Mouse (Mus musculus) testis, adult 2 months (tissue): Measurements from ENCODE around the gene Phactr3. TPM values are rescaled to one million over a fixed set of nuclear protein-coding genes. Genes with fewer than 3 reads are reported as not detected.

Experiments used
- H3K27ac ChIP-seq: fragments of 200-500 bp; 2 replicates; pipeline ENCODE4 v1.5.1; 2012; ENCODE audit warnings: low read depth, low read length; ENCODE audit not compliant: control insufficient read depth, insufficient read depth
- H3K27me3 ChIP-seq: fragments of 200-500 bp; 2 replicates; pipeline ENCODE4 v1.6.1; 2012; ENCODE audit warnings: mild to moderate bottlenecking, low read length, moderate library complexity; ENCODE audit not compliant: control insufficient read depth, insufficient read depth
- H3K36me3 ChIP-seq: fragments of 200-500 bp; 2 replicates; pipeline ENCODE4 v1.6.1; 2012; ENCODE audit warnings: mild to moderate bottlenecking, low read length; ENCODE audit not compliant: control insufficient read depth, insufficient read depth
- H3K4me1 ChIP-seq: fragments of 200-500 bp; 2 replicates; pipeline ENCODE4 v1.6.1; 2012; ENCODE audit warnings: low read length; ENCODE audit not compliant: control insufficient read depth, insufficient read depth
- H3K4me3 ChIP-seq: fragments of 200-500 bp; 2 replicates; pipeline ENCODE4 v1.5.1; 2012; ENCODE audit warnings: low read depth, mild to moderate bottlenecking, low read length, moderate library complexity, mixed read lengths; ENCODE audit not compliant: control insufficient read depth
- CTCF ChIP-seq: fragments of 200-500 bp; IDR thresholded peaks from 2 replicates; pipeline ENCODE4 v1.5.1; 2012; ENCODE audit warnings: low read depth, mild to moderate bottlenecking, inconsistent platforms, low read length, moderate library complexity; ENCODE audit not compliant: control insufficient read depth, insufficient read depth, insufficient replicate concordance
- POLR2A ChIP-seq: fragments of 200-500 bp; IDR thresholded peaks from 2 replicates; pipeline ENCODE4 v1.6.1; 2012; ENCODE audit warnings: low read depth, mild to moderate bottlenecking, inconsistent platforms, low read length, moderate library complexity; ENCODE audit not compliant: control insufficient read depth
- polyA plus RNA-seq: library from polyadenylated mRNA; depleted of rRNA; stranded (reverse); fragments of >200 nt; gene quantifications from 2 replicates; pipeline ENCODE4 v1.2.3, GENCODE M21; 2012

Phactr3 gene
- polyA plus RNA-seq, 1 experiment, result 8.2 TPM

DNA sequence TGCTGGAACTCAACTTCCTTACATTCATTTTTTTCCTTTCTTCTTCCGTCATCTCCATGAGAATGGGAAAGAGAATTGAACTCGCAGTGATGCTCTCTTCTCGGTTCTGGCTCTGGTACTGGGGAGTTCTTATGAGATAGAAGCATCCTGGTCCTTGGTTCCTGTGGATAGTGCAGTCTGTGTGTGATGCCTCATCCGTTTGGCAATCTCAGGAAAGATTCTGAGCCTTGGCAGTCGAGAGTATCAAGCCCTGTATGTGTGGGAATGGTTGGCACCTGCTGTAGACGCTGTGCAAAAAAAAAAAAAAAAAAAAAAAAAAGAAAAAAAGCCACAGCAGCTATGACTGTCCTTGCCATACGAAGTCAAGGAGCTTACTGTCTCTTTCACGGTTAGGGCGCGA is 47.2 kb downstream of the Phactr3 start:
- Histone ChIP-seq H3K4me1 (no peaks in the 10 kb centered on the region), H3K27ac (no peak overlapping the region), H3K4me3 (no peak overlapping the region), H3K36me3 (no peaks in the 10 kb centered on the region), H3K27me3 (no peaks in the 10 kb centered on the region)
- TF ChIP-seq CTCF, result no peak

- no peaks in the 10 kb centered on the region for H3K27me3 ChIP-seq
- no peaks in the 10 kb centered on the region for H3K36me3 ChIP-seq
- no peaks in the 10 kb centered on the region for H3K4me1 ChIP-seq
- TF ChIP-seq CTCF (no peak), POLR2A (no peak)
- H3K27ac ChIP-seq, result no peak overlapping the region
- no peak overlapping the region for H3K4me3 ChIP-seq
These were observed 51.2 kb downstream of the Phactr3 start for GRCm38 (mm10) chr2:178169983-178170382.

GRCm38 (mm10) chr2:178173951-178174350 is 55.2 kb downstream of the Phactr3 start:
- TF ChIP-seq POLR2A (no peak), CTCF (no peak)

DNA sequence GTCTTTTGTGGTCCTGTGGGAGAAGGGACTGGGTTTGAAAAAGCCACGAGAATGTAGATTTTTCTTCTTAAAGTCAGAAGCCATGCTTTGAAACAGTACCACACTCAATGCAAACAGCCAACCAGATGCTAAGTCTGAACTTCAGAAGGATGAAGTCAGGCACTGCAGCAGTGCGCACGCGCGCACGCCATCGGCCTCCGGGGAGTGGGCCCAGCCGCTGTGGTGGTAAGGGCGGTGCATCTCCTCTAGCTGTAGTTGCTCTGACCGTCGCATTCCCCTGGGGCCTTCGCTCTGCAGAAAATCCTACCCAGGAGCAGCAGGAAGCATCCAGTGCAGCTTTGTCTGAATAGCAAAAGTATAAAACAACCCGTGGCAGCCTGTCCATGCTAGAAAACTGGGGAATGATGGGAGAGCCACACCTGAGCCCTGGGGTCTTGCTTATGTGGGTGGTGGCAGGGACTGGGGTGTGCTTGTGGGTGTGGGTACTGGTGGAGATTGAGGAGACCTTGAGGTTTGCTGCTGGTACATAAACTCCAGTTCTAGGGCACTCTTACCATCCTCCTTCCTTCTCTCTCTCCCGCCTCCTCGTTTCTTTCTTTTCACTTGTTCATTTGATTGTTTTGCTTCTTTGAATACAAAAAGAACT is 56.6 kb downstream of the Phactr3 start:
- TF ChIP-seq POLR2A (no peak), CTCF (no peak)
- no peaks in the 10 kb centered on the region for H3K27me3 ChIP-seq
- H3K27ac ChIP-seq, result no peak overlapping the region
- H3K36me3 ChIP-seq, result no peaks in the 10 kb centered on the region
- H3K4me3 ChIP-seq, result no peak overlapping the region
- peaks cover 2% of the 10 kb centered on the region; the same call in 1 of the 2 replicates for H3K4me1 ChIP-seq

More at GRCm38 (mm10) chr2:178173951-178174350, 55.2 kb downstream of the Phactr3 start:
- H3K4me1 ChIP-seq, result peaks cover 2% of the 10 kb centered on the region; the same call in 1 of the 2 replicates
- no peaks in the 10 kb centered on the region for H3K27me3 ChIP-seq
- no peaks in the 10 kb centered on the region for H3K36me3 ChIP-seq
- no peak overlapping the region for H3K4me3 ChIP-seq
- H3K27ac ChIP-seq, result no peak overlapping the region

DNA sequence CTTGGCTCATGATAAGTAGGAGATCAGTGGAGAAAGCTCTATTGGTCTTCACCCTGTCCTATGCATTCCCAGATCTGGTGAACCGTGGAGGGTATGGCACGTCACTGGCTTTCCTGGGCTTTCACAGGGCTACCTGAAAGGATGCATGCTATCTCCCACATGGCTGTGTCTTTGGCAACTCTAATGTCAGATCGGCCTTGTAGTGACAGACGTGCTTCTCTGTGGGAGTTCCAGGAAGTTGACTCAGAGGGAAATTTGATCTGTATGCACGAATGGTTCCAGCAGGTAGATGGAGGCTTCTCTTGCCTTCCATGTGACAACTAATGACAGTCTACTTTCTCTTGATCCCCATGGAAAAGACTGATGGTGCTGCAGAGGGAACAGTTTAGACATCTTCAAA is 65.5 kb downstream of the Phactr3 start:
- H3K4me3 ChIP-seq, result no peak overlapping the region
- H3K27ac ChIP-seq, result no peak overlapping the region
- H3K4me1 ChIP-seq, result no peaks in the 10 kb centered on the region; the same call in 1 of the 2 replicates
- H3K27me3 ChIP-seq, result no peaks in the 10 kb centered on the region
- H3K36me3 ChIP-seq, result no peaks in the 10 kb centered on the region
- TF ChIP-seq POLR2A (no peak), CTCF (no peak)

GRCm38 (mm10) chr2:178184862-178185261 is 66.1 kb downstream of the Phactr3 start:
- Histone ChIP-seq H3K4me1 (no peaks in the 10 kb centered on the region; the same call in 1 of the 2 replicates), H3K4me3 (no peak overlapping the region), H3K36me3 (no peaks in the 10 kb centered on the region), H3K27me3 (no peaks in the 10 kb centered on the region), H3K27ac (no peak overlapping the region)
- TF ChIP-seq POLR2A (no peak), CTCF (no peak)

DNA sequence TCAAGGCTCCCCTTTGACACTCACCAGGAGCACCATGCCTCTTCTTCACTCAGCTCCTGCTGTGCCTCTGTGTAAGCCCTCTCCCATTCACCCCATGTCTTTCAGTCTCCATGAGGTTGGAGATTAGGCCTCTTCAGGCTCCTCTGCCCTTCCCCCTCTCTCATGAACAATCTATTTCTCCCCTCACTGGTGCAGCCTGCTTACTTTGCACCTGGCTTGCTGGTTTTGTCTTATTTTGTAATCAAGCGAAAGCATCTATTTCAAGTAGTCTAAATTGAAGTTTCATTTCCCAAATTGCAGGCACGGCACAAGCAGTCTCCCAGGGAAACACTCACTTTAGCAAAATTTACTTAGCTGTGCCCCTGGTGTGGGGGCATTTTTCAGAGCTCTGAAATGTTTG is 70.2 kb downstream of the Phactr3 start:
- Histone ChIP-seq H3K36me3 (no peaks in the 10 kb centered on the region), H3K4me3 (no peak overlapping the region), H3K27me3 (no peaks in the 10 kb centered on the region), H3K27ac (no peak overlapping the region), H3K4me1 (peaks cover 7% of the 10 kb centered on the region)
- TF ChIP-seq CTCF, result no peak
- TF ChIP-seq POLR2A, result no peak
